In genomic region chr7:141902269-141902729, GRCm38 (mm10) we compare ENCODE assay signal across 8 mouse cellular contexts. TPM values are rescaled to one million over a fixed set of nuclear protein-coding genes. Genes with fewer than 3 reads are reported as not detected.
DNase-seq lines count a peak whose midpoint lies in the region; ATAC-seq lines count a peak whose summit lies in the region.

No protein-coding gene starts in this region.

- H3K4me1 ChIP-seq in forebrain, embryonic 14.5 days (ENCODE audit: control insufficient read depth, insufficient read depth, low read length): peaks cover 26% of the 10 kb centered on the region
- peaks cover 40% of the 10 kb centered on the region for H3K4me1 ChIP-seq in neural tube, embryonic 15.5 days

- intact Hi-C loops in heart, postnatal 14 days (cut with DNase I): no loop called here

- no peaks in the 10 kb centered on the region for H3K9me3 ChIP-seq in forebrain, embryonic 14.5 days (replicated peaks; ENCODE audit: control insufficient read depth, low read length)
- no peaks in the 10 kb centered on the region for H3K9me3 ChIP-seq in neural tube, embryonic 15.5 days (replicated peaks)

- 0% methylated on average over 38 of the region's 44 CpGs for WGBS in forebrain, embryonic 14.5 days
- WGBS in neural tube, embryonic 15.5 days: 0% methylated on average over 44 of the region's 44 CpGs

- H3K9ac ChIP-seq in forebrain, embryonic 14.5 days (ENCODE audit: low read length): peak overlapping the region; percentile 95
- H3K9ac ChIP-seq in neural tube, embryonic 15.5 days (replicated peaks): peak overlapping the region; percentile 92

- peak overlapping the region; percentile 83 for H3K4me3 ChIP-seq in forebrain, embryonic 14.5 days (ENCODE audit: low read depth, low read length)
- H3K4me3 ChIP-seq in neural tube, embryonic 15.5 days (replicated peaks): peak overlapping the region; percentile 89

- peak; percentile 99 for DNase-seq in ES-CJ7 (ENCODE audit: low read depth, low spot score)
- peak; percentile 100 for DNase-seq in cerebellum, adult 11 months
- peak; percentile 100 for DNase-seq in forebrain, embryonic 14.5 days (ENCODE audit: low spot score)
- DNase-seq in heart, postnatal 14 days: peak; percentile 100
- peak; percentile 99 for DNase-seq in layer of hippocampus, adult 11-12 months (ENCODE audit: low spot score)
- peak; percentile 99 to 100 for DNase-seq in lung, adult 18-20 months
- peak; percentile 99 for DNase-seq in testis, postnatal 14 days (ENCODE audit: low spot score)

- peak overlapping the region; percentile 80 for H3K27ac ChIP-seq in forebrain, embryonic 14.5 days (ENCODE audit: low read depth, low read length)
- H3K27ac ChIP-seq in neural tube, embryonic 15.5 days (replicated peaks): peak overlapping the region; percentile 89

- peak; percentile 98 for ATAC-seq in forebrain, embryonic 14.5 days
- peak; percentile 97 for ATAC-seq in neural tube, embryonic 15.5 days (ENCODE audit: low FRiP score)

- H3K4me2 ChIP-seq in forebrain, embryonic 14.5 days (ENCODE audit: low read length): peak overlapping the region; percentile 89
- H3K4me2 ChIP-seq in neural tube, embryonic 15.5 days: peak overlapping the region; percentile 84

- H3K27me3 ChIP-seq in forebrain, embryonic 14.5 days (replicated peaks; ENCODE audit: control insufficient read depth, insufficient read depth, low read length): 0 out of 2 replicates have a peak, but pooled peaks cover 7% of the 10 kb centered on the region
- peaks cover 7% of the 10 kb centered on the region; the same call in 1 of the 2 replicates for H3K27me3 ChIP-seq in neural tube, embryonic 15.5 days (replicated peaks)

- H3K36me3 ChIP-seq in forebrain, embryonic 14.5 days (ENCODE audit: control insufficient read depth, insufficient read depth, low read length): no peaks in the 10 kb centered on the region
- H3K36me3 ChIP-seq in neural tube, embryonic 15.5 days: no peaks in the 10 kb centered on the region

RNA-seq across cellular contexts. Expression of gene Tollip, which starts 16.0 kb away (rescaled TPM):
- polyA plus RNA-seq in forebrain, embryonic 14.5 days (2014; fragmentation: Nextera tagmentation; extraction: Ambion mirVana): 74.0 and 87.3 TPM in 2 replicates
- total RNA-seq in heart, postnatal 14 days (2021): 10 to 100 TPM; 46.1 to 48.6 TPM
- 67.5 and 70.0 TPM in 2 replicates for polyA plus RNA-seq in neural tube, embryonic 15.5 days (2015; fragmentation: Nextera tagmentation; extraction: Ambion mirVana)

RNA-seq across cellular contexts. Expression of gene Brsk2, which starts 47.3 kb away (rescaled TPM):
- 20.8 and 21.7 TPM in 2 replicates for polyA plus RNA-seq in forebrain, embryonic 14.5 days (2014; fragmentation: Nextera tagmentation; extraction: Ambion mirVana)
- under 1 TPM; 0.12 to 0.46 TPM for total RNA-seq in heart, postnatal 14 days (2021)
- polyA plus RNA-seq in neural tube, embryonic 15.5 days (2015; fragmentation: Nextera tagmentation; extraction: Ambion mirVana): 17.5 and 20.2 TPM in 2 replicates

Comparison
In these comparisons a context has a peak if more than half of its experiments do, and no peak if none do; other contexts are left out.
1. Peak in every context shown above with its lines: DNase-seq, ATAC-seq, H3K4me3 ChIP-seq and H3K27ac ChIP-seq.